Mouse (Mus musculus) forebrain, embryonic 11.5 days (tissue): Measurements from ENCODE around the gene Oma1. TPM values are rescaled to one million over a fixed set of nuclear protein-coding genes. Genes with fewer than 3 reads are reported as not detected.

ENCODE experiments used
- ATAC-seq: fragments of 200-750 bp; cut with Nextera tagmentation; replicated peaks from 2 replicates; pipeline ENCODE4 v1.8.0; 2017; ENCODE audit warnings: moderate TSS enrichment; ENCODE audit not compliant: low FRiP score
- DNase-seq: peaks from one replicate; pipeline ENCODE4 v3.0.0-alpha.2; 2017; ENCODE audit warnings: low spot score
- H3K27ac ChIP-seq: fragments of 300-500 bp; sonication (generic); 2 replicates; pipeline ENCODE4 v1.5.1; 2014; ENCODE audit warnings: low read depth, low read length
- H3K27me3 ChIP-seq: fragments of 300-500 bp; sonication (generic); 2 replicates; pipeline ENCODE4 v1.6.1; 2014; ENCODE audit warnings: mild to moderate bottlenecking, low read length, mixed read lengths; ENCODE audit not compliant: control insufficient read depth, insufficient read depth
- H3K36me3 ChIP-seq: fragments of 300-500 bp; sonication (generic); 2 replicates; pipeline ENCODE4 v1.6.1; 2014; ENCODE audit warnings: mild to moderate bottlenecking, low read length, moderate library complexity, mixed read lengths; ENCODE audit not compliant: control insufficient read depth, insufficient read depth
- H3K4me1 ChIP-seq: fragments of 300-500 bp; sonication (generic); replicated peaks from 2 replicates; pipeline ENCODE4 v1.6.1; 2014; ENCODE audit warnings: low read length, mixed read lengths; ENCODE audit not compliant: control insufficient read depth, insufficient read depth
- H3K4me2 ChIP-seq: fragments of 300-500 bp; sonication (generic); 2 replicates; pipeline ENCODE4 v1.6.1; 2014; ENCODE audit warnings: low read depth, mild to moderate bottlenecking, low read length, moderate library complexity, mixed read lengths; ENCODE audit not compliant: severe bottlenecking
- H3K4me3 ChIP-seq: fragments of 300-500 bp; sonication (generic); 2 replicates; pipeline ENCODE4 v1.5.1; 2014; ENCODE audit warnings: low read depth, low read length
- H3K9ac ChIP-seq: fragments of 300-500 bp; sonication (generic); 2 replicates; pipeline ENCODE4 v1.6.1; 2014; ENCODE audit warnings: low read length
- H3K9me3 ChIP-seq: fragments of 300-500 bp; sonication (generic); 2 replicates; pipeline ENCODE4 v1.6.1; 2016; ENCODE audit warnings: low read length, mixed read lengths; ENCODE audit not compliant: control insufficient read depth
- WGBS: fragments of 180-500 bp; shearing (Covaris S2); extraction: QIAGEN DNeasy Blood & Tissue Kit; methylation state at CpG from one replicate; pipeline ENCODE4 v1.1.7; 2014; 5-methylcytosine and 5-hydroxymethylcytosine counted together
- polyA plus RNA-seq: library from polyadenylated mRNA; unstranded; fragments of >200 nt; fragmentation: Nextera tagmentation; extraction: Ambion mirVana; gene quantifications from 2 replicates; pipeline ENCODE4 v1.2.1, GENCODE M21; 2014

The Oma1 gene
- polyA plus RNA-seq = 12.8 and 15.0 TPM in 2 replicates

DNA sequence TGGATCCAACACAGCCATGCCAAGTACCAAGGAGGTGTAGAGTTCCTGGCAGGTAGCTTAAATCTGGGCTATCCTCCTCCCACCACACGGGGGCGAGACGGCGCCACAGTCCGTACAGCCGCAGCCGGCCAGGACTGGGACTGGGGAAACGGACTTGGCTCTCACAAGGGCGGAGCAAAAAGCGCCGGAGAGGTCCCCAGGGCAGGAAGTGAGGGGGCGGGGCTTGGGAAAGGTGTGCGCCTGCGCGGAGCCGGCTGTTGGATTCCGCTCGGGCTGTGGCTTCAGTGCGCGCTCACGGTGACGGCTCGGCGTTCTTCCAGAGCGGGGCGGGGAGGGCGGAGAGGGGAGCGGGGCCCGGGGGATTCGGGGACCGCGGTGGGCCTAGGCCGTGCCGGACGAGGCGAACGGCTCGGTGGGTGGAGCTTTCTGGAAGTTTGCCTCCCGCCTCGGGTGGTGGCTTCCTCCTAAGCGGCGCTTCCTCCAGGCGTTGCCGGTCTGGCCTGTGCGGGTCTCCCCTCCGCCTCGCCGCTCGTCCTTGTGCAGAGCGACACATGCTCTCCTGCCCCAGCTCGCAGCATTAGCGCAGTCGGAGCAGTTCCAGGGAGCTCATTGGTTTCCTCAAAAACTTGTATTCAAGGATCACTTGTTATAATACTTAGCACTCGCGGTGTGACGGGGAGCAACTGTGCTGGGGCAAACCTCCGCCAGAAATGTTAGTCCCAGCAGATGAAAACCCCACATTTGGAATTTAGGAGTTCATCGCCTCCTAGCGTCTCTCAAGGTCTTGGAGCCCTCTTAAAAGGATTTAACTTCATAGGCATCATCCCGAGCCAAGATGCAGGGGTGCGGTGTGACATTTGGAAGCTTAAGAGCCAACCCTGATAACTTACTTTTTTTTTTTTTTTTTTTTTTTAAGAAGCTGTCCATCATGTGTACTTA lies at the start of gene Oma1:
Gene Oma1, plus strand, starts transcription at position 226 of the 939 bp plus-strand sequence.
- H3K36me3 ChIP-seq = no peaks in the 10 kb centered on the region
- H3K27ac ChIP-seq = peak within 1 kb of the TSS; percentile 89
- H3K4me3 ChIP-seq = peak within 1 kb of the TSS; percentile 58
- peak within 1 kb of the TSS; percentile 76 for H3K9ac ChIP-seq
- H3K4me1 ChIP-seq = no peaks in the 10 kb centered on the region; the same call in 1 of the 2 replicates
- no peaks in the 10 kb centered on the region for H3K27me3 ChIP-seq
- ATAC-seq (peak; percentile 100), DNase-seq (peak; percentile 100)
- no peaks in the 10 kb centered on the region for H3K9me3 ChIP-seq
- peak within 1 kb of the TSS; percentile 73 for H3K4me2 ChIP-seq
- WGBS = 1% methylated on average over 54 of the region's 61 CpGs

DNA sequence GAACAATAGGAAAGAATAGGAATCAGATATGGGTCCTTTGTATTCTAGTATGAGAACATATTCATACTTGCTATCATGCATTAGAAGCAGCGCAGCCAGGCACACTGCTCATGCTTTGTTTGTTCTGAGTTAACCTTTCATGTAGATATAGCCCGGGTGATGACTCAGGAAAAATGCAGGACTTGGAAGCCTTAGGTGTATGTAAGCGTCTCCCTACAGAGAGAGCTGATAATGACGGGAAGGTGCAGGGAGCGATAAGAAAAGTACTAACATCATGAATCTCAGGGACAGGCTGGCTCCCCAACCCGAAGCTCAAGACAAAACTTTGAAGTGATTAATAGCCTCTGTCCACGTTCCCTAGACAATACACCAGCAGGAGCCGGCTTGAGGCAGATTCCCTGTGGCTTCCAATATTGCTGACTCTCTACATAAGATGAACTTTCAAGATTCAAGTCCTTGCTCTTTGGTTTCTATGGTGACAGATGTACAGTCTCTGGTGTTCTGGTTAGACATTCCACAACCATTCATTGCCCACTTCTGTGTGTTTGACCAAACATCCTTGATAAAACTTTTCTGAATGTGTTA lies 49.7 kb upstream of the Oma1 start:
- Histone ChIP-seq H3K9ac (no peak overlapping the region), H3K27me3 (no peaks in the 10 kb centered on the region), H3K36me3 (no peaks in the 10 kb centered on the region), H3K4me1 (no peaks in the 10 kb centered on the region), H3K9me3 (no peaks in the 10 kb centered on the region), H3K27ac (no peak overlapping the region), H3K4me3 (no peak overlapping the region), H3K4me2 (no peak overlapping the region)
- DNase-seq = no peak
- ATAC-seq = no peak
- WGBS = 50% methylated on average over 8 of the region's 8 CpGs

DNA sequence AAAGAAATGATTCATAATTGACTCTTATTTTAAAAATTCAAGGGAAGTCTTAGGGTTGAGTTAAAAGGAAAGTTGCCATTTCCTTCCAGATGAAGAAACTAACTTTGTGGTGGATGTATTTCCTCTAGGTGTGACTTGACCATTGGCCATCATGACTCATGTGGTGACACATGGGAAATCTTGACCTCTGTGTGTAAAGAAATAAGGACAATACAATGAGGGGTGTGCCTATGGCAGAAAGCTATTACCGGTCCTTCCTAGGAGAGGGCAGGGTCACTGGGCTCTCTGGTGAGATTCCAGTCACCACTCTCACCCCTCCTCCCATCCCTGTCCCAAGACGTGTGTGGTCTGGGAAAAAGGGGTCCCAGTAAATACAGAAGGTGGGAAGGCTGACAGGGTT lies 48.4 kb upstream of the Oma1 start:
- H3K9me3 ChIP-seq = no peaks in the 10 kb centered on the region
- WGBS = 60% methylated on average over 2 of the region's 2 CpGs
- H3K4me3 ChIP-seq = no peak overlapping the region
- H3K36me3 ChIP-seq = no peaks in the 10 kb centered on the region
- no peak for DNase-seq
- no peaks in the 10 kb centered on the region for H3K27me3 ChIP-seq
- no peak overlapping the region for H3K4me2 ChIP-seq
- no peak overlapping the region for H3K27ac ChIP-seq
- no peak for ATAC-seq
- H3K4me1 ChIP-seq = no peaks in the 10 kb centered on the region
- no peak overlapping the region for H3K9ac ChIP-seq

DNA sequence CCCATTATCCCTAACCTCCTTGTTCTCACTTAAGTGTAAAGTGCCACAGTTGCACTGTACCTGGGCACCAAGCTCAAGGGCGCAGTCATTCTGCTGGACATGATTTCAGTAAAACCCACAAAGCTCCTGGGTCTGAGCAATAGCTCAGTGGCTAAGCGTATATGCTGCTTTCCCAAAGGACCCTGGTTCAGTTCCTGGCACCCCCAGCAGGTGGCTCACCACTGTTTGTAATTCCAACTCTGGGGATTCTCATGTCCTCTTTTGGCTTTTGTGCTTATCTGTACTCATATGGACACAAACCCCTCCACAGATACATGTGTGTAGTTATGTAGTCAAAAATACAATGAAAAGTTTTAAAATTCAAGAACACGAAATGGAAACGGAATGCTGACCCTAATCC lies 44.3 kb upstream of the Oma1 start:
- no peak overlapping the region for H3K4me2 ChIP-seq
- H3K9ac ChIP-seq = no peak overlapping the region
- 80% methylated on average over 4 of the region's 4 CpGs for WGBS
- no peaks in the 10 kb centered on the region for H3K9me3 ChIP-seq
- H3K4me3 ChIP-seq = no peak overlapping the region
- no peaks in the 10 kb centered on the region for H3K27me3 ChIP-seq
- no peaks in the 10 kb centered on the region for H3K36me3 ChIP-seq
- no peak overlapping the region for H3K27ac ChIP-seq
- DNase-seq = no peak
- no peaks in the 10 kb centered on the region for H3K4me1 ChIP-seq
- no peak for ATAC-seq

DNA sequence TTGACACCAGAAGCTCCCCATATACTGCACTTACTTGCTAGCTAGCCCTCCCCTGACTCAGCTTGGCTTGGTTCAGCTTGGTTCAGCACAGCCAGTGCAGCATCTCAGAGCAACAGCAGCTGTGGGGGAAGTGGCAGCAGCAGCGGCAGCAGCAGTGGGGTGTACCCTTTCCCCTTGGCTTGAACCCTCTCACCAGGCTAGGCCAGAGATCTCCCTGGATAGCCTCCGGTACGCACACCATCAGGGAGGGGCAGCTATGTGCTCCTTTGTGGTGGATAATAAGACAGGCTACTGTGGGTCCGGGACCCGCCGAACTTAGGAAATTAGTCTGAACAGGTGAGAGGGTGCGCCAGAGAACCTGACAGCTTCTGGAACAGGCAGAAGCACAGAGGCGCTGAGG lies 40.6 kb upstream of the Oma1 start:
- 75% methylated on average over 7 of the region's 8 CpGs for WGBS
- no peak overlapping the region for H3K9ac ChIP-seq
- no peak for DNase-seq
- H3K9me3 ChIP-seq = no peaks in the 10 kb centered on the region
- no peak overlapping the region for H3K4me3 ChIP-seq
- no peak for ATAC-seq
- H3K4me2 ChIP-seq = no peak overlapping the region
- H3K36me3 ChIP-seq = no peaks in the 10 kb centered on the region
- no peaks in the 10 kb centered on the region for H3K27me3 ChIP-seq
- no peak overlapping the region for H3K27ac ChIP-seq
- H3K4me1 ChIP-seq = no peaks in the 10 kb centered on the region

DNA sequence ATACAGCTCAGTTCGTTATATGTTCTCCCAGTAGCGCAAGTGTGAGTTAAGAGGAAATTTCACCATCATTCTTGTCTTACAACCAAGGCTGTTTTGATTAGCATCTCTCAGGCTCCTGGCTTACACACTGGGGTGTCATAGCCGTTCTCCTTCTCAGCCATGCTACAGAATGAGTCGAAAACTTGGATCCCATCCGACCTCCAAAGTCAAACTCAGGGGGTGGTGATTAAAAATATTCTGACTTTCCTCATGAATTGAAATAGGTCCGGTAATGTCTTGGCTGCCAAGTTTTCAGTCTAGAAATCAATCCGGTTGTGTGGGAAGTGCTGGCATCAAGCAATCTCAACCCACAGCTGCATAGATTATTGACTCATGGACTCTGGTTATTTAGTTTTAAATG lies 25.3 kb upstream of the Oma1 start:
- Histone ChIP-seq H3K9ac (no peak overlapping the region), H3K9me3 (no peaks in the 10 kb centered on the region), H3K4me1 (no peaks in the 10 kb centered on the region), H3K27me3 (no peaks in the 10 kb centered on the region), H3K4me2 (no peak overlapping the region), H3K36me3 (no peaks in the 10 kb centered on the region), H3K27ac (no peak overlapping the region), H3K4me3 (no peak overlapping the region)
- ATAC-seq (no peak), DNase-seq (no peak)
- WGBS = 88% methylated on average over 7 of the region's 7 CpGs

DNA sequence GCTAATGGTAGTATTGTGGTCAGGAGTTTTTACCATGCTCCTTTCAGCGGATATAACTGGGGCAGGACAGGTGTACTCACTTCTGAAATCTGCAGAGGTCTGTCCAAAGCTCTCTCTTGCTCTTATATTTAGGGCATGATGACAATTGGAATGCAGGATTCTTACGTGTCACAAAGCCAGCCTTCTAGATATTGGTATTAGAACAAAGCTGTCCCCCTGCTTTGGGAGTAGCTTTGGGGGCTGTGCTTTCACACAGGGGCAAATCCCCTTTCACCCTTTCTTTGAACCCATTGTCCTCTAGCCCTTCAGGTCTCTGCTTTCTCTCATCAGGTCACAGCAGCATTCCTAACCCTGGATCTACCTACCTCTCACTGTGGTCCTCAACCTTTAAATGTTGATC lies 22.8 kb upstream of the Oma1 start, which contains the start of gene 4921539E11Rik:
Gene 4921539E11Rik, minus strand, starts transcription at position 101 of the 400 bp plus-strand sequence.
- Histone ChIP-seq H3K27ac (no peak within 1 kb of the TSS), H3K4me2 (no peak within 1 kb of the TSS)

DNA sequence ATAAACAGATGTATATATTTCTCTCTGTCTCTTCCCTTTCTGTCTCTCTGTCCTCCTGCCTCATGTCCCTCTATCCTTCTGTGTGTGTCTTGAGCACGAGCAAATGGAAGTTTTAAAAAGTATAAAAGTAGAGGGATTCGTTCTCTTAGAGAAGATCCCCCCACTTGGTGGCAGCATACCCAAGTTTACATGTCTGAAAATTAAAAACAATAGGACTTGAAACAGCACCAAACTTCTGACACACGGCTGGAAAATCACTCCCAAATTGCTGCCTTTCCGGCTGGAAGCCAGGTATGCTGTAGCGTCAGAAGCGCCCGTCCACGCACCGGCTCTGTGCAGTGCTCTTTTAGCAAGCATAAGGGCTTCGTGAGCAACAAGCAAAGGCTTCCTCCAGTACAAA lies 14.3 kb upstream of the Oma1 start:
- DNase-seq (no peak), ATAC-seq (no peak)
- 78% methylated on average over 10 of the region's 10 CpGs for WGBS
- H3K27me3 ChIP-seq = no peaks in the 10 kb centered on the region
- H3K36me3 ChIP-seq = no peaks in the 10 kb centered on the region
- H3K27ac ChIP-seq = no peak overlapping the region
- H3K9me3 ChIP-seq = no peaks in the 10 kb centered on the region
- H3K4me2 ChIP-seq = no peak overlapping the region
- no peak overlapping the region for H3K4me3 ChIP-seq
- H3K4me1 ChIP-seq = no peaks in the 10 kb centered on the region
- H3K9ac ChIP-seq = no peak overlapping the region

More for the DNA sequence above, 22.8 kb upstream of the Oma1 start, which contains the start of gene 4921539E11Rik:
- Histone ChIP-seq H3K27me3 (no peaks in the 10 kb centered on the region), H3K36me3 (no peaks in the 10 kb centered on the region), H3K9ac (no peak within 1 kb of the TSS), H3K4me3 (no peak within 1 kb of the TSS), H3K9me3 (no peaks in the 10 kb centered on the region), H3K4me1 (no peaks in the 10 kb centered on the region)
- ATAC-seq = no peak
- DNase-seq = no peak
- WGBS = 67% methylated on average over 2 of the region's 2 CpGs
